Mouse (Mus musculus): ENCODE measurements at regions not wholly inside any gene's neighbourhood (a gene's known extent, or its start where the extent isn't known, plus 50 kb on each side); places are given as distances from the start of the nearest gene placed in this dataset.

GRCm38 (mm10) chrX:104762377-104762776, 91.5 kb upstream of the Zdhhc15 start:
- H3K27ac ChIP-seq (replicated peaks): no peak overlapping the region
- no peaks in the 10 kb centered on the region for H3K9me3 ChIP-seq (replicated peaks)
- no peak overlapping the region for H3K4me3 ChIP-seq
- H3K27me3 ChIP-seq (ENCODE audit: low read depth, poor library complexity, severe bottlenecking): peaks cover 90% of the 10 kb centered on the region
- H3K4me1 ChIP-seq: no peaks in the 10 kb centered on the region
- H3K36me3 ChIP-seq: no peaks in the 10 kb centered on the region
- 91% methylated on average over 3 of the region's 3 CpGs for WGBS
- no peak for DNase-seq (ENCODE audit: low spot score)

- DNase-seq (ENCODE audit: low spot score): no peak
- 90% methylated on average over 4 of the region's 4 CpGs for WGBS
Measured at GRCm38 (mm10) chrX:104760311-104760710, 89.4 kb upstream of the Zdhhc15 start.

DNA sequence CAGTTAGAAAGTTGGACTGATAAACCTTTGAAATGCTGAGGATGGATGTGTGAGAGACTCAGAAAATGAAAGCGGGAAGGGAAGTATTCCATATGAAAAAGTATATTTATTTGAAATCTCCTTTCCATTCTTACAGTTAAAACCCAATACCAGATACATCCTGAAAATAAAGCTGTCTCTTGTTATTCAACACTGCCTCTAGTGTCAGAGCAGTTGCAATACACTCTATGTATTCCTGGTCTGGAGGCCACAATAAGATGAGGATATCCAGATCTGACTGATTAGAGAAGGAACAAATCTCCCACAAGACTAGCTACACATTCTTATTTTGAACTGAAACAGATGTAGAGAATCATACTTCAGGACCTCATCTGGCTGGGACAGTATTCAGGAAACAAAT, 78.5 kb upstream of the Zdhhc15 start:
- WGBS: 87% methylated on average over 1 of the region's 1 CpGs
- DNase-seq (ENCODE audit: low spot score): no peak
- peaks cover 92% of the 10 kb centered on the region for H3K27me3 ChIP-seq (ENCODE audit: low read depth, poor library complexity, severe bottlenecking)
- no peaks in the 10 kb centered on the region for H3K9me3 ChIP-seq (replicated peaks)
- H3K36me3 ChIP-seq: no peaks in the 10 kb centered on the region
- H3K4me1 ChIP-seq: no peaks in the 10 kb centered on the region
- H3K4me3 ChIP-seq: no peak overlapping the region
- no peak overlapping the region for H3K27ac ChIP-seq (replicated peaks)

More at GRCm38 (mm10) chrX:104760311-104760710, 89.4 kb upstream of the Zdhhc15 start:
- Histone ChIP-seq H3K27ac (replicated peaks) (no peak overlapping the region), H3K9me3 (replicated peaks) (no peaks in the 10 kb centered on the region), H3K27me3 (ENCODE audit: low read depth, poor library complexity, severe bottlenecking) (peaks cover 90% of the 10 kb centered on the region), H3K4me1 (no peaks in the 10 kb centered on the region), H3K36me3 (no peaks in the 10 kb centered on the region), H3K4me3 (no peak overlapping the region)

Data from midbrain, embryonic 10.5 days (tissue).